Mouse (Mus musculus): ENCODE results near the gene Pigk.

Gene Pigk

GRCm38 (mm10) chr3:152733011-152733410 is 19.1 kb downstream of the Pigk start:
- no peak for DNase-seq (ENCODE audit: low read depth)

GRCm38 (mm10) chr3:152733513-152733912 is 19.6 kb downstream of the Pigk start:
- DNase-seq (ENCODE audit: low read depth) = no peak

- no peak for DNase-seq (ENCODE audit: low read depth)
These were observed 20.2 kb downstream of the Pigk start for GRCm38 (mm10) chr3:152734100-152734499.

- DNase-seq (ENCODE audit: low read depth) = no peak
These were observed 21.8 kb downstream of the Pigk start for GRCm38 (mm10) chr3:152735601-152736250.

GRCm38 (mm10) chr3:152744301-152744700 is 30.4 kb downstream of the Pigk start:
- no peak for DNase-seq (ENCODE audit: low read depth)

- DNase-seq (ENCODE audit: low read depth) = no peak
These were observed 31.7 kb downstream of the Pigk start for GRCm38 (mm10) chr3:152745611-152746010.

- peak; percentile 80 for DNase-seq (ENCODE audit: low read depth)
These were observed 35.6 kb downstream of the Pigk start for GRCm38 (mm10) chr3:152749461-152749871.

- DNase-seq (ENCODE audit: low read depth) = no peak
These were observed 36.0 kb downstream of the Pigk start for GRCm38 (mm10) chr3:152749881-152750280.

GRCm38 (mm10) chr3:152752911-152753310 is 39.0 kb downstream of the Pigk start:
- DNase-seq (ENCODE audit: low read depth) = no peak

- DNase-seq (ENCODE audit: low read depth) = no peak
These were observed 39.4 kb downstream of the Pigk start for GRCm38 (mm10) chr3:152753345-152753744.

- no peak for DNase-seq (ENCODE audit: low read depth)
These were observed 40.2 kb downstream of the Pigk start for GRCm38 (mm10) chr3:152753920-152754764.

- no peak for DNase-seq (ENCODE audit: low read depth)
These were observed 41.6 kb downstream of the Pigk start for GRCm38 (mm10) chr3:152755515-152755914.

GRCm38 (mm10) chr3:152756896-152757295 is 43.0 kb downstream of the Pigk start:
- no peak for DNase-seq (ENCODE audit: low read depth)

- no peak for DNase-seq (ENCODE audit: low read depth)
These were observed 43.8 kb downstream of the Pigk start for GRCm38 (mm10) chr3:152757464-152758393.

- peak; percentile 17 for DNase-seq (ENCODE audit: low read depth)
These were observed 44.7 kb downstream of the Pigk start for GRCm38 (mm10) chr3:152758500-152759032.

GRCm38 (mm10) chr3:152761116-152761515 is 47.2 kb downstream of the Pigk start:
- peak; percentile 78 for DNase-seq (ENCODE audit: low read depth)

- DNase-seq (ENCODE audit: low read depth) = peak; percentile 37
These were observed 47.8 kb downstream of the Pigk start for GRCm38 (mm10) chr3:152761661-152762060.

GRCm38 (mm10) chr3:152762302-152762701 is 48.4 kb downstream of the Pigk start:
- DNase-seq (ENCODE audit: low read depth) = no peak

GRCm38 (mm10) chr3:152763139-152763882 is 49.4 kb downstream of the Pigk start:
- peak; percentile 91 for DNase-seq (ENCODE audit: low read depth)

- DNase-seq (ENCODE audit: low read depth) = peak; percentile 87
These were observed 50.8 kb downstream of the Pigk start for GRCm38 (mm10) chr3:152764516-152765312.
